Mouse (Mus musculus): ENCODE results near the gene Rev1.
A peak's percentile ranks its signal among the peaks of the same experiment; 100 is the strongest.
"Not testable (repeated sequence)": the region's sequence is repeated elsewhere in the genome, so short reads cannot be mapped to it uniquely, and the experiment has no call there.

Gene Rev1

DNA sequence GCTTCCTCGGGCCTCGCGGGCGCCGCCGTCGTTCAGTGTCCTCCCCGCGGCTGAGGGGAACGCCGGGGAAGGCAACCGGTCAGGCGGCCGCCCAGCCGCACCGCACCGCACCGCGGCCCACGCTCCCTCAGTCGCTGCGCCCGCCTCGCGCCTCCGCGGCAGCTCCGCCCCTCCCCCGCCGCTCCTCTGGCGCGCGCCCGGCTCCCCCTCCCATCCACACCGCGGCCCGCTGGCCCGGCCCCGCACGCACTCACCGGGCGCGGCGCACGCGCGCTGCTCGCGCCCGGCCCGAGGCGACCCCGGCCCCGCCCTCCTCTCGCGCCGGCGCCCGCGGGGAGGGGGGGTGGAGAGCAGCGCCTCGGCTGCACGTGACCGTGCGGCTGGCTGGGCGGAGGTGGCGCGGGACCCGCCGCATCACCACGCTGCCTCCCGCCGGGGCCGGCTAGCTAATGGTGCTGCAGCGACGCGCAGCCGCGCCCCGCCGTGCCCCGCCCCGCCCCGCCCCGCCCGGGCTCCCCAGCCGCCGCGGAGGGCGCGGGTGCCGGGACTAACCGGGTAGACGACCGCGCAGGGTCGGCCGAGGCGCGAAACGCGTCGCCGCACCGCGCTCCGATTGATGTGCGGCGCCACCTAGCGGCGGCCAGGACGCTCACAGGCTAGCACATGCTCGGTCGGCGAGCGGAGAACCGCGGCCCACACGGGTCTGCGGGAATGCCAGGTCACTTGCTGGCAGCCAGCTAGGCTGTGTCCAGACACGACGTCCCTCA is at the start of gene Rev1:
Gene Rev1, minus strand, starts transcription at position 301 of the 767 bp plus-strand sequence.
- DNase-seq = peak; percentile 93

DNA sequence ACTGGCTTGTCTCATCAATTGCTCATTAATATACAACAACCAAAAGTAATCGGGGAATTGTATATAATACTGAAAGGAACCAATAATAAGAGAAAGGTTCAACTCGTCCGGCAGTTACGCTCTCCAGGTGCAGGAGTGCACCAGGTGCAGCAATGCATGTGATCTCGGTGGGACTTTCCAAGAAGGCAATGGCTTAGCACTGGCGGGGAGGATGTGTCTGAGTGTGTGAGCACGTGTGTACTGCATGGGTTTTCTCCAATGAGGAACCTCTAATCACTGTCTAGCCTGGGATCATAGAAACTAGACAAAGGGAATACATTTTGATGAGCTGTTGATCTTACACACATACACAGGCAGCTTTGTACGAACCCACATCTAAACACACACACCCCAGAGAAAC is 49.3 kb upstream of the Rev1 start:
- DNase-seq = no peak

DNA sequence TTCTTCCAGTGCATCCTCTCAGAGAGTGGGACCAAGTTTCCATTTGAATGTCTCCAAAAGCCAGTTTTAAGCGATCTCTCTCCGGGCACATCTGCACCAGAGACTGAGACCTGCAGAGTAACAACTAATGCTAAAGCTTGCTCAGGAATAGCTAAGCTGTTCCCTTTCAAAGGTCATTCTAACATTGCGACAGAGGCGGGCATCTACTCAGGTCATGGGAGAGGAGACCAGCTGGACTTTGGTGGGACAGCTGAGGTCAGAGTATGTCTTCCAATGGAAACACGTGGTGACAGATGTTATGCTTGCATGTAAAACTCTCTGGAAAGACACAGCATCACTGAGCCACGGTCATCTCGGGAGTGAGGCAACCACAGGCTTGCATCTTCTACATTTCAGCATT is 46.5 kb upstream of the Rev1 start:
- no peak for DNase-seq

DNA sequence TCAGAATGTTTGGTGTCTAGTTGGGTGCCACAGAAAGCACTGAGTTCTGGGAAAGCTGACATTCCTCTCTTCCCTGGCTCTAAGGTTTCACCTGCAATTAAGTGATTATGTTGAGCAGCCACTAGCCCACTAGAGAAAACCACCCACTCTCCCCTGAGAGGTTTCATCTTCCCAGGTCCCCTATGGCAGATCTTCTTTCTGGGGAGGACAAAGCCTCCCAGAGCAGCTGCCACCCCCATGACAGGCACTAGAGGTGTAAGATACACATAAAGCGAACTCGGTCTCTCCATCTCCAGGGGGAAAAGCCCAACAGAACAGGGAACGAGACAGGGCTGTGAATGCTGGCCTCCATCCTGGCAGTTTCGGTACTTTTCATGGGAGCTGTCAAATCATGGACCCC is 42.3 kb upstream of the Rev1 start:
- DNase-seq = no peak

DNA sequence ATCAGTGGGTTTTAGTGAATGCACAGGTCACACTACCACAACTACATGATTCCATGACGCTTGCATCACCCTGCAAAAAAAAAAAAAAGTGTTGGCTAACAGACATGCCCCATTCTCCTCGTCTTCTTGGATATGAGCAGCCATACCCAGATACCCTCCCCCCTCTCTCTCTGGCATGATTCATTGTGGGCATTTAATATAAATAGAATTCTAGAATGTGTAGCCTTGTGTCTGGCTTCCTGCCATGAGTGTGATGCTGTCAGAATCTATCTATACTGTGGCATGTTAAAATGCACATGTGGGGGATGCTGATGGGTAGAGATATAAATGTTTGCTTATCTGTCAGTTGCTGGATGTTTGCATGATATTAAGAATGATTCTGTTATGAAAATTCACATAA is 36.1 kb upstream of the Rev1 start:
- no peak for DNase-seq

DNA sequence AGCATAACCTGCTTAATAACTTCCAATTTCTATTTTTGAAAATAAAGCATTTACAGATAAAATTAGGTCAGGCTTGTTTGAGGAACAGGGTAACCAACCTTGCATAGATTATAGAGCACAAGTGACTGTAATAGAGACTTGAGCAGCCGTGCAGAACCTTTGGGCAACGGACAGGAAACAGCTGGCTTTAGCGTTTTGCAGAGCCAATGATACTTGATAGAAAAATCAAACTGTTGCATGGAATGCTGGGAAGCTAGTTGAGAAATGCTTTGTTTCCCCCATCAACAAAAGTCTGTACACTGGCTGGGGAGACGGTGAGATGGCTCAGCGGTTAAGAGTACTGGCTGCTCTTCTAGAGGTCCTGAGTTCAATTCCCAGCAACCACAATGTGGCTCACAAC is 20.5 kb upstream of the Rev1 start:
- DNase-seq = no peak

DNA sequence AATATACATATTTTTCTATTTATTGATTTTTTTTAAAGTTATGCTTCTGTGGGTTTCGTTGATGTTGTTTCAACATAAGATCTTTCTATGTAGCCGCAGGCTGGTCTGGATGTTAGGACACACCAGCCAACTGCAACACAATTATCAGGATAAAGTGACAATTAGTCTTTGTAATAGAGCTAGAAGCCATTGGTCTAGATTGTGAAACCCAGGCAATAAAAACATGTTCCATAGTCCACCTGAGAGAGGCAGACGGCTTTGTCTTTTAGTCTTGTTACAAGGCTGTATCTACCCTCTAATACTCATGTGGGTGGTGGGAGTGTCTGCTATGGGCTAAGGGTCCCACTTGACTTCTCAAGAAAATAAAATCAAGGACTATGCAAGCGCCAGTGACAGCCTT is 16.4 kb upstream of the Rev1 start:
- no peak for DNase-seq

DNA sequence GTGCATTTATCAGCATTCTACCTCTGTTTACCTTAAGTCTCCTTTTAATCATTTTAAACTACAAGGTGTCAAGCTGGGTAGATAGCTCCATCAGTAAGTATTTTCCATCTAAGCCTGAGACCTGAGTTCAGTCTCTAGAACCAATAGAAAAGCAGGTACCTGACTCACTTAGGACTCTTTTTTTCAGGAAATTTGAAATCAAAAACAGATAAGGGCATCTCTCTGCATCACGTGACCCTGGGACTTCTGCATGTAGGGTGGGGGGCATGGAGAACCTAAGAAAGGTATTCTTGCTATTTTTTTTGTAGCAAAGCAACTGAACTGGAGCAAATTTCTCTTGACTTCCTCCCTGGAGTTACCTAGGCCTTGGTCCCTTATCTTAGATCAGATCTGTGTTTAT is 11.8 kb upstream of the Rev1 start:
- DNase-seq = no peak

DNA sequence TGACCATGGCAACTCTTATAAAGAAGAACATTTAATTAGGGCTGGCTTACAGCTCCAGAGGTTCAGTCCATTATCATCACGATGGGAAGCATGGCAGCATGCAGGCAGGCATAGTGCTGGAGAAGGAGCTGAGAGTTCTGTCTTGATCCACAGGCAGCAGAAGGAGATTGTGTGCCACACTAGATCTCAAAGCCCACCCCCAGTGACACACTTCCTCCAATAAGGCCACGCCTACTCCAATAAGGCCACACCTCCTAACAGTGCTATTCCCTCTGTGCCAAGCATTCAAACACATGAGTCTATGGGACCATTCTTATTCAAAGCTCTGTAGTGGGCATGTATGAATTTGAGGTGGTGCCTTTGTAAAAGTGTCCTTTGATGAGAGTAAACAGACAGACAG is 11.3 kb upstream of the Rev1 start:
- no peak for DNase-seq

DNA sequence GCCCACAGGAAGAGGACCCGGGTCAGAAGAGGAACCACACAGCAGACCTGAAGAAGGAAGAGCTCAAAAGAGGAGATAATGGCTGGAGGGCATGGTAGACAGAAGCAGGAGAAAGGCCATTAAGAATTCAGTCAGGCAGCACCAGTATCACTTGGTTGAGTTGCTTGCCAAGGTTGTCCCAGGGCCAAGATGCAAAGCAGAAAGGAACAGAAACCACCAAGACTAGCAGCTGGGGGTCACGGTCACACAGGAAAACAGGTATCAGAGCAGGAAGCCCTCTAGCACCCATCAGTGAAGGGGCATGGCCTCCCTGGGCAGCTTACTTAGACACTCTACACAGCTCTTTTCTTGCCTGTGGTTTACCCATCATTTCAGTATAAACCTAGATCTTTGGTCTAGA is 9.8 kb upstream of the Rev1 start:
- no peak for DNase-seq

DNA sequence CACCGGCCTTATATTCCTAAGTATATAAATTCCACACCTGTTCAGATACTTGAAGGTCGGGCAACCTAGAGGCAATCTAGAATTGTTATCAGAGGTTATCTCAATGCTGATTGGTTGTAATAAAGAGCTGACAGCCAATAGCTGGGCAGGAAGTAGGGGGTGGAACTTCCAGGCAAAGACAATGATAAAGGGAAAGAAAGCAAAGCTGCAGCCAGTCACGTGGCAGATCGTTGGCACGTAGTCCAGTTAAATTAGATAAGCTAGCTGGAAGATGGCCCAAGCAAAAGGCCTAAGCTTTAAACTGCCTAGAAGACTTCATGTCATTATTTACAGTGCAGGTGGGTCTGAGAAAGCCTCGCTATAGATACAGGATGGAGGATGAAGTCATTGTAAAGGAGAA is 3.3 kb upstream of the Rev1 start:
- no peak for DNase-seq

DNA sequence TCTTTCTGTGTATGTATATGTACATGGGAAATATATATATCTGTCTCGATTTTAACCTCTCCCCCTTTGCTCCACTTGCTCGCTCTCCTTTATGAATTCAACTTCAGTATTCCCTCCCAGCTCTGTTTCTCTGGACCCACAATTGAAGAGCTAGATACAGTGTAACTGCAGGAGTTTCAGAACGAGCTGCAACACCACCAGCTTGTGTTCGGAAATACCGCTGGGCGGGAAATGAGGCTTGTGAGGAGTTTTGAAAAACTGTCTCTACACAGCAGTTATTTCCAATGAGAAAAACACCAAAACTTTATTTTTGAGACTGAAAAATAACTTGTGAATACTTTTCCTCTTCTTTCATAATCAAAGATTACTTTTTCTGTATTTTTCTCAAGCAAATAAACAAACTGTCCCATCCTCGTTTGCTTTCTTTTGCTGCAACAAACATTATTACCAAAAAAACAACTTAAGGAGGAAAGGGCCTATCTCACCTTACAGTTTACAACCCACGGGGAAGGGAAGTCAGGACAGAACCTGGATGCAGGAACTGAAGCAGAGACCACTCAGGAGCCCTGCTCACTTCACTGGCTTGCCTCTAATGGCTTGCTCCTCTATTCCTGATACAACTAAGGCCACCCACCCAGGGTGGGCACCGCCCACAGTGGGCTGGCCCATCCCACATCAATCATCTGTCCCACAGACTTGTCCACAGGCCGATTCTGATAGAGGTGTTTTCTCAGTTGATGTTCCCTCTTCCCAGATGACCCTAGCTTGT is 1.3 kb upstream of the Rev1 start:
- no peak for DNase-seq

DNA sequence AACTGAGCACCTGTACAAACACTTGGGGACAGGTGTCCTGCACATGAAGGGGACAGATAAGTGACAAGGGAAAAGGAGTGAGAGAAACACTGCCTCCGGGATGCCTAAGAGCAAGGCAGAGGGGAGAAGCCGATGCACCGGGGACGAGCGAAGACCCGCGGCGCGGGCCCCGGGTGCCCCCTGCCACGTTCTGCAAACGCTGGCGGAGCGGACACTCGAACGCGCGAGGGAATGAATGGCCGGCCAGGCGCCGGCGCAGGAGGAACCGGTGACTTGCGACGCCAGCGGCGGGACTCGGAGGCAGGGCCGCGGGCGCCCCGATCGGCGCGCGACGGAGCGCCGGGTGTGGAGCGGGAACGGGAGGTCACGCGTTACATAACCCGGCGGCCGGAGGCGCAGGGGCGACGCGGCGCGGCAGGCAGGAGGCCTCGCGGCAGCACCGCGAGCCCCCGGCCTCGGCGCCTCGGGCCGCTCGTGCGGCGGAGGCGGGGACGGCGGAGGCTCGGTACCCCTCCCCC is 623 bp downstream of the Rev1 start:
- DNase-seq = peak; percentile 50

DNA sequence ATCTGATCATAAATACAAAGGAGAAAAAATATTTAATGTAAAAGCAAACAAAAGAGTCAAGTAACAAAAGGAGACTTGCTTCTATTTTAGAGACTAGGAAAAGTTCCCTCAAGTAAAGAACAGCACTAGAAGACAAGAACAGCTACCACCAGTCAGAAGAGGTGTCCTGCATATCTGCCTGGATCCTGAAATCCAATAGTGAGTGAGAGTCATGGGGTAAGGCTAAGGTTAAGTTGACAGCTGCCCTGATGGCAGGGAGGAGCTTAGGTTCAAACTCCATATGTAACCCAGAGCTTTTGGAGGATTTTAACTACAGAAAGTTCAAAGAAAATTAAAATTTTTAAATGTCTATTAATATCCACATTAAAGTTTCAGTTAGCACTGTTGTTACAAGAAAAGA is 2.6 kb downstream of the Rev1 start:
- no peak for DNase-seq

DNA sequence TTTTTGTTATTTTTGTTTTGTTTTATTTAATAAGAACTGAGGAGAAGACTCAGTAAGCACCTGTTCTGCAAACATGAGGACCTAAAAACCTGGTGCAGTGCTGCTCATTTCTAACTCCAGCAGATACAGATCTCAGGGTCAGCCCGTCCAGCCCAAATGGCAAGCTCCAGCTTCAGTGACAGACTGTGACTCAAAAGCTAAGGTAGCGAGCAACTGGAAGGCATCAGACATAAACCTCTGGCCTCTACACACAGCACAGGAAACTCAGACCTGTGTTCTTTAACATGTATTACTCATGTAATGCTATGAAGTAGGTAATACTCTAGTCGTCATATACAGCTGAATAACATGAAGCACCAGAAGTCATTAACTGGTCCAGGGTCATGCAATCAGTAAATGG is 3.2 kb downstream of the Rev1 start:
- DNase-seq = no peak

DNA sequence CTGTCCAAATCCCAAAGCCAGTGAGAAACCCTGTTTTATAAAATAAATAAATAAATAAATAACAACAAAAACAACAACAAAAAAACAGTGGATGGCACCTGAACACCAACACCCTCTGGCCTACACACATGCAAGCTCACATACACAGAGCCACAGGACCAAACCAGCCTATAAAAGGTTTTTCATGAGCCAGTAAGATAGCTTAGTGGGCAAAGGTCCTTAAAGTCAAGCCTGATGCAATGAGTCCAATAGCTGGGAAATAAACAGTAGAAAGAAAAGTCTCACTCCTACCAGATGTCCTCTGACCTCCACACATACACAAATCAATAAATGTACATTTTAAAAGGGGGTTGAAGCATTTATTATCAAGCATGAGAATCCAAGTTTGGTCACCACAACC is 5.3 kb downstream of the Rev1 start:
- no peak for DNase-seq

DNA sequence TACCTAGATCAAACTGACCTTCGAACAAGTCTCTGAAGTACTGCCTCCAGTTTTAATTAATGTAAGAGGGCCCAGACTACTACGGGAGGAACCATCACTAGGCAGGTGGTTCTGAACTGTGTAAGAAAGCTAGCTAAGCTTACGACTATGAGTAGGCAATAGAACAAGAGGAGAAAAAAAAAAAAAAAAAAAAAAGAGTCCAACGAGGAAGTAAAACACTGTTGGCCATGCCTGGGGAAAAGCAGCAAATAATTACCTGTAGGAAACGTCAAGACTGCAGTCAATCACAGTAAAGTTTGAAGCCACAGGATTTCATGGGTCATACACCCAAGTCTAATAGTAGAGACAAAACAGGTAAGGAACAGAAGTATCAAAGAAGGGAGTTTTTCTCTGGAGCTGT is 8.7 kb downstream of the Rev1 start:
- no peak for DNase-seq

DNA sequence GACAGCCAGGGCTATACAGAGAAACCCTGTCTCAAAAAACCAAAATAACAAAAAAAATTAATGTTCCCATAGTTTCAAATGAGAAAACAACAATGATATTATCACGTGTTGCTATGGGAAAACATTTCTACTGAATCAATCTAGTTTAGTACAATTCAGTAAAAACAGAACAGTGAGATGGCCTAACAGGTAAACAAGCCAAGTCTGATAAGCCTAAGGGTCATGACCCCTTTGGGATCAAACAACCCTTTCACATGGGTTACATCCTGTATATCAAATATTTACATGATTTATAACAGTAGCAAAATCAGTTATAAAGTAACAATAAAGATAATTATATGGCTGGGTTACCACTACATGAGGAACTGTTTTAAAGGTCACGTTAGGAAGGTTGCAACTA is 11.0 kb downstream of the Rev1 start:
- no peak for DNase-seq

DNA sequence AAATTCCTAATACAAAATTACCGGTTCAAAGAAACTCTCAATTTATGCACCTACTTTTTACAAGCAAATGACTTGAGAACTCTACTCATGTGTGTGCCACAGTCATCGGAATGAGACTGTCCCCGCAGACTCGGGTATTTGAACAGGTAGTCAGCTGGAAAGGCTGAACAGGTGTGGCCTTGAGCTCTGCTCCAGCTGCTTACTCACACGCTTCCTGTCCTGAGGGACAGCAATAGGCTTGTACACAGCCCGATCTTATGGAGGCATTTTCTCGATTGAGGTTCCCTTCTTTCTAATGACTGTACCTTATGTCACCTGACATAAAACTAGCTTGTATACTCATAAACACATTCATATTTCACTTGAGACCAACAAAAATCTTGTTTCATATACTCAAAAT is 19.8 kb downstream of the Rev1 start:
- DNase-seq = no peak

DNA sequence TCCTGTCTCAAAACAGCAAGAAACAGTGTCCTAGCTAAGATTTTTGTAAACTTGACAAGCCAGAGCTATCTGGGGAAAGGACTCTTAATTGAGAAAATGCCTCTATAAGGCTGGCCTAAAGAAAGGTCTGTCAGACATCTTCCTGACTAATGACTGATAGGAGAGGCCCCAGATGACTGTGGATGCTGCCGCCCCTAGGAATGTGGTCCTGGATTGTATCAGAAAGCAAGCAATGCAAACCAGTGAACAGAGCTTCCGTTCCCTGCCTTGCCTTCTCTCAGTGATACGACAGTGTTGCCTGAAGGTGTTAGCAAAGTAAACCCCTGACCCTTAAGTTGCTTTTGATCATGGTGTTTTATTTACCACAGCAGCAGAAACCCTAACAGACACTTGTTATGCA is 25.8 kb downstream of the Rev1 start:
- DNase-seq = no peak

DNA sequence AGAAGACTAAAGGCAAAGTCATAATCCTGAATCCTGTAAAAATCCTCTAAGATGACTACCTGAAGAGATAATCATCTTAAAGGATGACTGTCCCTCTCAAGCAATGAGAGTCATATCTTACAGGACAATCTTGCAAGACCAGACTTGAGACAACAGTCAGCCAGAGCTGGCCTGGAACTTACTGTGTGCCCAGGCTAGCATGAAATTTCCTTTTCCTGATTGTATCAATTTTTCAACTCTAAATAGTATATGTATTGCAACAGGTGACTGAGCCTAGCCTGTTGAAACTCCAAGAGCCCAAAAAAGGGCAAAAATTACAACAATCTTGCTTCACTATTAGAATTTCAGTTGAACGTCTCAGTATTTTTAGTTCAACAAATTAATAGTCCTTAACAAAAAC is 26.4 kb downstream of the Rev1 start:
- no peak for DNase-seq

DNA sequence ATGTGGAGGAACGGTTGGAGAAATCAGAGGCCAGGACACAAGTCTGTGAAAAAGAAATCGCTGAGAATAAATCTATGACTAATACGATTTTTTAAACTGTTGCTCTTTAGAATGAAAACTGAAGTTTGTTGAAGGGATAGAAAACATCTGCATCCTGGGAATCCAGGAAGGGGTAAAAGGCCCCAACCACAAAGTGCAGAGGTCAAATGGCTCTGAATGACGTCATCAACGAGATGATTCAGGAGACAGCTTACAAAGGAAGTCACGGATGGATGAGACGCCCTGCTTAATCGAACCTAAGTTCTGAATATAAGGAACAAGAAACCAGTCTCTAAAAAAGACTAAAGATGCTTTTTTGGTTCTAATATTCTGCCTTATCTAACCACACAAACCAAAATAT is 48.3 kb downstream of the Rev1 start:
- no peak for DNase-seq

DNA sequence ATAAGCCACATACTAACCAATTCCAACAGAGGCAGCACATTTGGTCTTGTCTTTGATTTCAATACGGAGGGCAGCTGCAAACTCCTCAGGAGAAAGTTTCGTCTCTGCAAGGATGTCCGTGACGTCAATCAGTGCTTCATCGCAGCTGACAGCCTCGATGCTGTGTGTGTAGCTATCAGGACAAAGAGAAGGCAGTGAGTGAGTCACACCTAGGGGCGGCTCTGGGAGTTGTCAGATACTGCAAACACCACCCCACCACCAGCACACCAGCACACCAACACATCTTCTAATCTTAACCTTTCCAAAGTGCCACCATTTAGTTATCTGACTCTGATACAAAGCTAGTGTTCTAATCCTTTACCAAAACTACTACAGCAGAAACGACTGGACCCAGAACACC is 58.3 kb downstream of the Rev1 start:
- DNase-seq = no peak

DNA sequence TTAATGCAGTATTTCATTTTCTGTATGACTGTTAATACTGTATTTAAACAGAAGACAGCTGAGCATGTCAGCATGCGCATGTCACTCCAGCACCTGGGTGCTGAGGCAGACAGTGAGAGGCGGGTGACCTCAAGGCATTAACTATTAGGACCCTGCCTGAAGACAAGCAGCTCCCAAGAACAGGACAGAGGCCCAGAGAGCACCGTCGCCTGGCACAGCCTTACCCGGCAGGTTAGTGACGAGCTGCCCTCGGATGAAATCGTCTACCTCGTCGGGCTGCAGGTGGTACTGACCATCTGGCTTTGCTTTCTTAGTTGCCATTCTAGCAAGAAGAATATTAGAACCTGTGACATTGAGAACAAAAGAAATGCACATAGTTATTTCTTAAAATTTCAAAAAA is 62.3 kb downstream of the Rev1 start:
- DNase-seq = no peak

DNA sequence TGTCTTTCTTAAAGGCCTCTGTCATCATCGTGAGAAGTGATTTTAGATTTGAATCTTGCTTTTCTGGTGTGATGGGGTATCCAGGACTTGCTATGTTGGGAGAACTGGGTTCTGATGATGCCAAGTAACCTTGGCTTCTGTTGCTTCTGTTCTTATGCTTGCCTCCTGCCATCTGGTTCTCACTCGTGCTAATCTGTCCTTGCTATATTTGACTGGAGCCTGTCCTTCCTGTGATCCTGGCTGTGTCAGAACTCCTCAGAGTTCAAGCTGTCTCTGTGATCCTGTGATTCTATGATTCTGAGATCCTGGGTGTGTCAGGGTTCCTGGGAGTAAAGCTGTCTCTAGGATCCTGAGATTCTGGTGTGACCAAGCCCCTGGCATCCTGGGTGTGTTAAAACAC is 67.4 kb downstream of the Rev1 start:
- not testable (repeated sequence) for DNase-seq

Measured in thymus, postnatal 25 days (tissue).